Mouse (Mus musculus): ENCODE measurements around the gene Trip10.

- TF ChIP-seq CTCF (IDR thresholded peaks at IDR 0.05; ENCODE audit: extremely low read depth, insufficient read length, insufficient replicate concordance, low read depth, low read length) (no peak), POLR2A (IDR thresholded peaks at IDR 0.05; ENCODE audit: low read depth, low read length) (no peak)
Measured at GRCm38 (mm10) chr17:57275997-57276351, 26.7 kb downstream of the Trip10 start.

Measured in small intestine, adult 2 months (tissue).